Mouse (Mus musculus) right cerebral cortex, adult 2 months (tissue): ENCODE measurements at regions not wholly inside any gene's neighbourhood (a gene's known extent, or its start where the extent isn't known, plus 50 kb on each side); places are given as distances from the start of the nearest gene placed in this dataset.

Experiments used
- DNase-seq, 2 experiments: peaks; one replicate each; pipeline ENCODE4 v3.0.0; 2021 to 2022; ENCODE audit warnings: low spot score in 2 of 2

- DNase-seq, result no peak
Observed at GRCm38 (mm10) chr3:21816968-21817858, 259.2 kb upstream of the Tbl1xr1 start.

GRCm38 (mm10) chr3:21819030-21819429, 257.4 kb upstream of the Tbl1xr1 start:
- no peak for DNase-seq

GRCm38 (mm10) chr3:21820051-21820598, 256.3 kb upstream of the Tbl1xr1 start:
- no peak for DNase-seq

GRCm38 (mm10) chr3:21822675-21823074, 253.8 kb upstream of the Tbl1xr1 start:
- DNase-seq, result no peak

- DNase-seq, result no peak
Observed at GRCm38 (mm10) chr3:21823331-21823730, 253.1 kb upstream of the Tbl1xr1 start.

GRCm38 (mm10) chr3:21824101-21824880, 252.2 kb upstream of the Tbl1xr1 start:
- peak; percentile 5 to 7 for DNase-seq

GRCm38 (mm10) chr3:21824913-21825610, 251.4 kb upstream of the Tbl1xr1 start:
- DNase-seq, result no peak

GRCm38 (mm10) chr3:21827656-21828055, 248.8 kb upstream of the Tbl1xr1 start:
- DNase-seq, result no peak

- DNase-seq, result no peak
Observed at GRCm38 (mm10) chr3:21833111-21833510, 243.3 kb upstream of the Tbl1xr1 start.

GRCm38 (mm10) chr3:21835526-21835925, 240.9 kb upstream of the Tbl1xr1 start:
- DNase-seq, result no peak

- DNase-seq, result no peak
Observed at GRCm38 (mm10) chr3:21837297-21837946, 239.0 kb upstream of the Tbl1xr1 start.

GRCm38 (mm10) chr3:21840751-21841488, 235.5 kb upstream of the Tbl1xr1 start:
- no peak for DNase-seq

- DNase-seq, result no peak
Observed at GRCm38 (mm10) chr3:21841506-21841905, 234.9 kb upstream of the Tbl1xr1 start.

GRCm38 (mm10) chr3:21842545-21843291, 233.7 kb upstream of the Tbl1xr1 start:
- DNase-seq, result no peak

GRCm38 (mm10) chr3:21843292-21843852, 233.1 kb upstream of the Tbl1xr1 start:
- DNase-seq, result no peak

- DNase-seq, result no peak
Observed at GRCm38 (mm10) chr3:21849831-21850230, 226.6 kb upstream of the Tbl1xr1 start.

GRCm38 (mm10) chr3:21850977-21851376, 225.5 kb upstream of the Tbl1xr1 start:
- no peak for DNase-seq

- no peak for DNase-seq
Observed at GRCm38 (mm10) chr3:21854340-21854739, 222.1 kb upstream of the Tbl1xr1 start.

- DNase-seq, result no peak
Observed at GRCm38 (mm10) chr3:21859436-21859835, 217.0 kb upstream of the Tbl1xr1 start.
